Mouse (Mus musculus): ENCODE data around the gene Nfe2l3.
"Not testable (repeated sequence)": the region's sequence is repeated elsewhere in the genome, so short reads cannot be mapped to it uniquely, and the experiment has no call there.

Gene Nfe2l3

DNA sequence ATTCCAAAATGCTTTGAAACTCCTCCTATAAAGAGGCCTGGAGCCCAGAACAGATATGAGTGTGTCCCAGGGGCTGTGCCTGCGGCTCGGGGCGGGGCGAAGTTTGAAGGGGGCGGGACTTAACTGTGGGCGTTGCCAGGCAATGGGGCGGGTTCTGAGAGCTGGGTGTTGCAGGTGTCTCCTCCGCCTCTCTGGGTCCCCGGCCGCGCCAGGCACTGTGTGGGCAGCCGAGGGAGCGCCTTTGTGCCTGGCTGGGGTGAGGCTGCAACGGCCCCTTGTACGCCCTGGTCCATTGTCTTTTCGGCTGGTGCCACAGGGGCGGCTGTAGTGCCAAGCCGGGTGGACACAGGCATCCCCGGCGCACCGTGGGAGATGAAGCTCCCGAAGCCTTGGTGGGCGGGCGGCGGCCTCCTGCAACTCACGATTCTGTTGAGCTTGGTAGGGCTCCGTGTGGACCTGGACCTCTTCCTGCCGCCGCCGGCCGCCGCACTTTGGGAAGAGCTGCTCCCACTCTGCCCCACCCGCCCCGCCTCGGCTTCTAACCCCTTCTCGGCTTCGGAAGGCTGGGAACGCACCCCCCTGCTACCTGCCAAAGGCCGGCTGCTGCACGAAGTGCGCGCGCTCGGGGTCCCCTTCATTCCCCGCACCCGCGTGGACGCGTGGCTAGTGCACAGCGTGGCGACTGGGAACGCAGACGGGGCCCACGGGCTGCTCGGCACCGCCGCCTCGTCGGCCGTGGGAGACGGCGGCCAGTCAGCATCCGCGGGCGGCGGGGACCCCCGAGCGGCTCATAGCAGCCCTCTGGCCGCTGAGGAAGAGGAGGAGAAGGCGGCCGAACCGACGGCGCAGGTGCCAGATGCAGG, at the start of gene Nfe2l3:
TSS of gene Nfe2l3 (plus strand) at position 136 of the 863 bp plus-strand sequence.
- no peak for DNase-seq (ENCODE audit: low read depth, low spot score)

DNA sequence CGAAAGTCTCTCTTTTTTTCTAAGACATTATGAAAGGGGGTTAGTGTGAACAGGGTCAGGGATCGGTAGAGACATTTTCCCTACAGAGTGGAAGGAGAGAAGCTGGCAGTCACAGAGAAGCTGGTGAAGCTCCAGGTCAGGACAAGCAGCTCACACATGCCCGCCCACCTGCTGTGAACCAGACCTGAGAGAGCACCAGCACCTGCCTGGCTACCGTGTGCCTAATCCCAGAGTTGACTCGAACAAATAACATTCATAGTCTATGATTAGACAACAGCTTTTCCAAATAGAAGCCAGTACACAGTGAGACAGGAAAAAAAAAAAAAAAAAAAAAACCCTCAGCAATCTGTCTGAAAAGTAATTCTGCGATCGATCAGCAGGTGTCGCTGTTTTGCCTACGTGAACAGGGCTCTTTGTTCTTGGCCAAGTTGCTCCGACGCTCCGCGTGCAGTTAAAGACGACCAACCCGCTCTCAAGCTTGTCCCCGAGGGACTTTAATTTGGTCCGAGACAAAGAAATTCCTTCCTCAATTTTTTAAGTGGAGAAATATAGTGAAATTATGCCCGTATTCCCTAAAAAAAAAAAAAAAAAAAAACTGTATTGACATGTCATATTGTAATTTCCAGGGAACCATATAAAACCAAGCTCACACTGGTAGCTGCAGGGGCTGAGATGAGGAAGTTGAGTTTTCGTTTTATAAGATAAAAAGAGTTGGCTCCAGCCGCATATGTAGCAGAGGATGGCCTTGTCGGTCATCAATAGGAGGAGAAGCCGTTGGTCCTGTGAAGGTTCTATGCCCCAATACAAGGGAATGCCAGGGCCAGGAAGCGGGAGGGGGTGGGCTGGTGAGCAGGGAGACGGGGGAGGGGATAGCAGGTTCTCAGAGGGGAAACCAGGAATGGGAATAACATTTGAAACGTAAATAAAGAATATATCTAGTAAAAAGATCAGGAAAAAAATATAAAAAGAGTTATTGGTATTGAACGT, 48.4 kb upstream of the Nfe2l3 start:
- DNase-seq (ENCODE audit: low read depth, low spot score), result peak; percentile 81

DNA sequence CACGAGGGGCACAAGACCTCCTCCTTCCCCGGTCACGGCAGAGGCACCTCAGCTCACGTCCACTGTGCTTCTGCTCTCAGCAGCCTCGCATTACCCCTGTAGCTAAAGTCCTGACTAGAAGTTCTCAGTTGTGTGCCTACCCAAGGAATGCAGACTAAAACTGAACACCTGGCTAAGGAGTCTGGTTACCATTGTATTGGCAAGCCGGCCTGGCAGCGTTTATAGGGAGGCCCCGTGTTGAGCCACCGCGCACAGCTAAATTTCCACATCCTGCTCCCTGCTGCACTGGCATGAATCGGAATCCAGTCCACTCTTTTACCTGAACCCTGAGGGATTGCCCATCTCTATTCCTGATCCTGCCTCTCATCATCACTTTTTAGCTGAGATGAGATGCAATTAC, 42.0 kb upstream of the Nfe2l3 start:
- DNase-seq (ENCODE audit: low read depth, low spot score), result no peak

DNA sequence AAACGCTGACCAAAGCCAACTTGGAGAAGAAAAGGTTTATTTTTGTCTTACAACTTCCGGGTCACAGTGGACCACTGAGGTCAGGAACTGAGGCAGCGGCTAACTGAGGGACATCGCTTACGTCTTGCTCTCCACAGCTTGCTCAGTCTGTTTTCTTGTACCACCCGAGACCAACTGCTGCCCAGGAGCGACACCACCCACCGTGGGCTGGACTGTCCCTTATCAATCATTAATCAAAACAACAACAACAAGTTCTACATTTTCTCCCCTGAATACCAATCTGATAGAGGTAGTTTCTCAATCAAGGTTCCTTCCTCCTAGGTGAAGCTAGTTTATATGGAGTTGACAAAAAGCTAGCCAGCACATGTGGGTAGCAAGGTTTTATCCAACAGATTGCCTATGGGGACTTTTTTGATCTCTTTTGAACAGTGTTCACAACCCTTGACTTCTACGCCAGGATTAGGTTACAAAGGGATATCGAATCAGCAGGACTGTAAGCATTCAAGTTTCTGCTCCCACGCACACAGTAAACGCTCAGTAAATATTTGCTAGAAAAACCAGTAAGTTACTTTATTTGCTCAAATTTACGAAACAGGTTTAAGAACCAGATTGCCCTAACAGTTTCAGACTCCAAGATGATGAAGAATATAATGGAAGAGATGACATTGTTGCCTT, 40.5 kb upstream of the Nfe2l3 start:
- no peak for DNase-seq (ENCODE audit: low read depth, low spot score)

DNA sequence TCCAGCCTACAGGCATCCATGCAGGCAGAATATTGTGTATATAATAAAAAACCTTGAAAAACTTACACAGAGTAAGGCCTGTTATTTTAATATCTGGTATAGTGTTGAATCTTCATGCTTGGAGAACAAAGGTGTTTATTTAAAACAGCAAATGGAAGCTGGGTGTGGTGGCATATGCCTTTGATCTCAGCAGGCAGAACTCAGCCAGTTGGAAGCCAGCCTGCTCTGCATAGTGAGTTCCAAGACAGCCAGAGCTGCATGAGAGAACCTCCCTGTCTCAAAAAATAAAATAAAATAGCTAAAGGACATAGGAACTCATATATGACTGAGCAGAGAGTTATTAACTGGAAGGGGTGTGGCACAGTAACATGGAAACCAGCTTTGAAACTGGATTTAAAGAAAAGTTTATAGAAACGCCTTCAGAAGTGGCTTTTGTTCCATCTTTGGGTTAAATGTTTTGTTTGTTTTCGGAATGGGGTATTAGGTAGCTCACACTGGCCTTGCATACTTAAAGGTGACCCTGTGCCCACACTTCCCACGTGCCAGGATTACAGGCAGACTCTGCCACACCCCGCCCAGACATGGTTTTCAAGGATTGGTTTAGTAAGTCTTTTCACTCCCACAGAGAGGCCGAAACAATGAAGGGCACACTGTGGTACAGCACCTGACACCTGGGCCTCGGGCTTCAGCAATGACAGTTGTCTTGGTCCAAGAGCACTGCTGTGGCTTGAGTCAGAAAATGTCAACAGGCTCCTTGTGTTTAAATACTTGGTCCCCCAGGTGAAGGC, 38.9 kb upstream of the Nfe2l3 start:
- no peak for DNase-seq (ENCODE audit: low read depth, low spot score)

DNA sequence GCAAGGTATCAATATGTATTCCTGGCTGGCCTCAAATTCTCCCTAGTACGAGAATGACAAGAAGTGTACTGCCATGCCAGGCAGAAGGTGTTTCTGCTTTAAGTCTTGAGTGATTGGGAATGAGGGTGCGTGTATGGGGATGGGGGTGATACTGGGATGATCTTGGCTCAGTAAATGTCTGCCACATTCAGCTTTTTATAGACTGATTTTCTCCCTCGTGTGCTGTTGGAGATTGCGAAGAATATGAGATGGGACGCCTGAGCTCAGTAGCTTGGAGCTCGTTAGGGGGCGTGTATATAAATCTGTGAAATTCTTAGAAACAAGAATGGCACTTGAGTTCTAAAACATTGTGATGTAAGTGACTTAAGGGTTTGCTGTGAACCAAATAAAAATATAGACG, 38.1 kb upstream of the Nfe2l3 start:
- DNase-seq (ENCODE audit: low read depth, low spot score), result not testable (repeated sequence)

DNA sequence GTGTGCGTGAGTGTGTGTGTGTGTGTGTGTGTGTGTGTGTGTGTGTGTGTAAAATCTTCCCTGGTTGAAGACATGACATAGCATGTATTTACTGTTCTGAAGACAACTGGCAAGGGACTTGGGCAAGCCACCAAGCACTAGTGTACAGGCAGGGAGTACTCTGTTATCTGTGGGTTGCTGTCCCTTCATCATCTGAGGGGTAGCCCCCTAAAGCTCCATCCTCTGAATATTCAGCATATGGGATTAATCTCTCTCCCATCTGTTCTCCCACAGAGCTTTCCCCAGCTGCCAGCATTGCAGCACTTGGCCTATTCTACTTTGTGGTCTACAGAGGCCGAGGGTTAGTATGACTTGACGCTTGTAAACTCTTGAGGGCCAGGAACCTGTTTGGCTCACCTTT, 37.5 kb upstream of the Nfe2l3 start:
- not testable (repeated sequence) for DNase-seq (ENCODE audit: low read depth, low spot score)

DNA sequence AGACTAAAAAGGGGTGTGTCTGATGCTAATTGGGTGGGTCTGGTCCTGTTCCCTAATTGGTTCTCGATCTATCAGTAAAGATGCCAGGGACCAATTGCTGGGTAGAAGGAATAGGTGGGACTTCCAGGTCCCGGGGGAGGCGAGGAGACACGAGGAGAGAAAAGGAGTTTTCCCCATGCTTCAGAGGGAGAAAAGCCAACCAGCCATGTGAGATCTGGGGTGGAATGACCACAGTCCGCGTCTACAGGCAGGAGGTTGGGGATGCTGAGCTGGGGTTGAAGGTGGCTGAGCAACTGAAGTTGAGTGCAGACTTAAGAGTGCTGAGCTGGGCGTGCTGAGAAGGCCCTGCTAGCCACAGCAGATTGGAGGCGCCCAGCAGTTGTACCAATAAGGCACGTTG, 37.0 kb upstream of the Nfe2l3 start:
- no peak for DNase-seq (ENCODE audit: low read depth, low spot score)

DNA sequence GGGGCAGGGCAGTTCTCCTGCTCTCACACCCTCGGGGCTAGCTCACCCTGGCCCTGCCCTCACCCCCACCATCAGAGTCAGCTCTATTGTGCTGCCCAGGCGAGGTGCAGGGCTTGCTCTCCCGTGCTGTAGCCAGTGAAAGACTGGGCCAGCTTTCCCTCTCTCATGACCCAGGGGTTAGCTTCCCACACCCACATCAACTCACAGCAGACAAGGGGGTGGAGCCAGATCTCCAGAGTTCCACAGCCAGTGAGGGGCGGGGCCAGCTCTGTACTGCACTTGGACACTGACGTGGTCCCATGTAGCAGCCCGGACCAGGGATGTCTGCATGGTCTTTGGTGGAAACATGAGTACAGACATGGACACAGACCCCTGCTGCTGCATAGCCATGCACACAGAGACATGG, 33.4 kb upstream of the Nfe2l3 start:
- no peak for DNase-seq (ENCODE audit: low read depth, low spot score)

DNA sequence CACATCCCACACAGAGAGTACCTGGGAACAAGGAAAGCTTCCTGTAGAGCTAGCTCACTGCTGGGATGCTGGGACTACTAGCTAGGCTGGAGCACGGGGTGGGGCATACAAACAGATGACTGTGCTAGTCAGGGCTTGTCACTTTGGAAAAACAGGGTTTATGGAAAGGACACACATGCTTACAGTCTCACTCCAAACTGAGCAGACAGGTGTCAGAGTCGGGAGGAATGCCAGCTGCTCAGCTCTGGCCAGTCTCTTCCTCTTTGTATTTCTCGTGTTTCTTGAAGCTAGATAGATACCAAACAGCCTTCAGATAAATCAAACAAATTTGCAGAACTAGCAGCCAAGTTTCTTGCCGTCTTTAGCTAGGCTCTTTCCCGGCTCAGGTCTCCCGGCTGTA, 31.2 kb upstream of the Nfe2l3 start:
- no peak for DNase-seq (ENCODE audit: low read depth, low spot score)

DNA sequence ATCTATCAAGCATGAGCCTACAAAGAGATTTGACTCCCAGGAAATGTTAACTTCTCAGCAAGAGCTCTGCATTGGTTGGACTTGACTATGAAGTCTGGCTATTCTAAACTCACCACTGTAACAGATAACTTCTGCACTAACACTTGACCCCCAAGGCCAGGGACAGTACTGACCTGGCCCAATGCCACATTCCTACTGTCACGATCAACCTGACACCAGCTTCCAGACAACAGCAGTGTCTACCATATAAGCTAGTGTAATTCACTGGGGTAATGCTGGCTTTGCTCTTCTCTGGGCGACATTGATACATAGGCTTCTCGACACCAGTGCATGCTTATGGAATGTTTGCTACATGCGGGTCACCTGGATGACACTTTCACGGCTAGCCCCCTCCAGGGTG, 28.9 kb upstream of the Nfe2l3 start:
- DNase-seq (ENCODE audit: low read depth, low spot score), result no peak

DNA sequence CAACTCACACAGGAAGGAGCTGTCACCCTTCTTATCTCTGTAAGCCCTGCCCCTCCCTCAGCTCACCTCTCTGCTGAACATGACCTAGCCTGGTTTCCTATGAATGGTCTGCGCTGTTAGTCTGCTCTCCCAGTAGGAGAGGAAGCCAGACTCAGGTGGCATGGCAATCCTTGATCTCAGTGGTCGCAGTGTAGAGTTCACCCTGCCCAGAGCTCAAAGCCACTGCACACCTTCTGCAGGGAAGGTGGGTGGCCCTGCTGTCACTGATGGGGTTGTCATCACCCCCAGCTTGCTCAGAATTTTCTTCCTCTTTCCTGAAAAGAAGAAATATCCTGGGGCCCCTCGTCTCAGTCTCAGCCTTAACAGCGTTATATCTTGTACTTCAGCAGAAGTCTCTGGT, 28.0 kb upstream of the Nfe2l3 start:
- no peak for DNase-seq (ENCODE audit: low read depth, low spot score)

DNA sequence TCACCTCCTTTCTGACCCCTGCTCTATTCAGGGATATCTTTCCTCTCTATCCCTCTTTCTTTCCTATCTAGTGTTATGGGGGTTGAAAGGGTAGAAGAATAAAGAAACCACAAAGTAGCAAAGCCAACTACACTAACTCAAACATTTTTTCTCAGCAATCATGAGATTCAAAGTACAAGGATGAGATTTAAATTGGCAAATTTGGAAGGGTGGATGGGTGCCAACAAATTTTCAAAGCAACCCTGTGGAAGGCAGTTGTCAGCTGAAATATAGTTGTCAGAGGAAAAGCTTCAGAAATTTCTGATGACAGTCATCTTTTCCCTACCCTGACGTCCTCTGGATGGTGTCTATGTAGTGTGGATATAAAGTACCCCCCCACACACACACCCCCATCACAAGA, 16.0 kb upstream of the Nfe2l3 start:
- no peak for DNase-seq (ENCODE audit: low read depth, low spot score)

DNA sequence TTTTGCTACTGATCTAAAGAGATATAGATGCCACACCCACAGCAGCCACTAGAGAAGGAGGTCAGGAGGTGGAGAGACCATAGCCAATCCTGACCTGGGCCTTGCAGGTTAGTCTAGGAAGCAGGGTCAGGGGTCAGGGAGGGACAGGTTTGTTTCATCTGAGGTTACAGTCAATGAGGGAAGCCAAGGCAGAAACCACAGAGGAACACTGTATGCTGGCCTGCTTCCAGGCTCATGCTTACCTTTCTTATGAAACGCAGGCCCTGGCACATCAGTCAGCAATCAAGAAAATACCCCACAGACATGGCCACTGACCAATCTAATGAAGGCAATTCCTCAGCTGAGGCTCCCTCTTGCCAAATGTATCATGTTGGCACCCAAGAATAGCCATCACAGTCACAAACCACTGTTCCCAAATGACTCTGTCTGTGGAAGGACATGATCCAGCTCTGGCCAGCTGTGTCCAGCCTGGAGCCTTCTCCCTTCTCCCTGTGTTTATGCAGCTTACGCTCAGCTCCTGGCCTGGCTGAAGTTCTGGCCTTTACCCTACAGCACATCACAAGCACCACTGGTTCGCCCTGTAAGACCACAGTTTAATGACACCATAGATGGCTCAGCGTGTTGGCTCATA, 15.0 kb upstream of the Nfe2l3 start:
- no peak for DNase-seq (ENCODE audit: low read depth, low spot score)

DNA sequence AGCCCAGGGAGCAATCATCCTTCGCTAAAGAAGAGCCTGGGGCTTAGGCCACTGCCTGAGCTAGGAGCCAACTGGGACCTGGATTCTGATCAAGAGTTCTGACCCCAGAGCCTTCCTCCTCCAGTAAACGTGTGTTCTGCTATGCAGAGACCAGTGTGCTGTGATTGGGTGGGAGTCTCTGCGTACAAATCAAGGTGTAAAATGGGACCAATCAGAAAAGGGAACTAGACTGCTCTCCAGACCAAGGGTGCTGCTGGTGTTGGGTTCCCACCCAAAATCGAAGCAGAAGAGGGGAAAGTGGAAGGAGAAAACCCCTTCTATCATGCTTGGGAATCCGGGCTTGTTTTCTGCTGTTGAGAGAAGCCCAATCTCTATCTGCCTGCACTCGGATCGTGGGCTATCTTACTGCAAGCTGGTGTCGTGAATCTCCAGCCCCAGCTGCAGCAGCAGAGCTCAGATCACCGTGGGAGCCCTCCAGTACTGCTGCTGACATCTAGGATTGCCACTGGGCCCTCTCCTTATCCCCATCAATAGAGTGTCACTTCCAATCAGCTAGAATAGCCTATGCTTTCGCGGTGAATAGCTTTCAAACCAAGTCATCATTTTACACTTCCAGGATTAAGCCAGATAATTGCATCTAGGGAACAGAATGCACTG, 8.9 kb upstream of the Nfe2l3 start:
- no peak for DNase-seq (ENCODE audit: low read depth, low spot score)

DNA sequence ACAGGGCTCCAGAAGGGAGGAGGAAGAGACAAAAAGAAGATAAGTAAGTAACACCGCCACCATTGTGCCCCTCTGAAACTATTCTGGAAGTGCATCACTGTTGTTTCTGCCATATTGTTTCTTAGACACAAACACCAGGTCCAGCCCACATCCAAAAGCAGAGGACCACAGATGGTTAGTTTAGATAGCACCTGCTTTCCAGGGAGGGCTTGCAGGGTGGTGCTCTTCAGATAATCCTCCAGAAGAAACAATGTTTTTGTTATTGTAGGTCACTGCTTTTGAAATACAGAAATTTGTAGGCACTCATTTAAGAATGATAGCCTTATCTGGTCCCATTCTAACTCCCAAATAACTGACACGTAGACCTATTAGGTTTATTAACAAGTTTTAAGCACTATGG, 7.9 kb upstream of the Nfe2l3 start:
- no peak for DNase-seq (ENCODE audit: low read depth, low spot score)

DNA sequence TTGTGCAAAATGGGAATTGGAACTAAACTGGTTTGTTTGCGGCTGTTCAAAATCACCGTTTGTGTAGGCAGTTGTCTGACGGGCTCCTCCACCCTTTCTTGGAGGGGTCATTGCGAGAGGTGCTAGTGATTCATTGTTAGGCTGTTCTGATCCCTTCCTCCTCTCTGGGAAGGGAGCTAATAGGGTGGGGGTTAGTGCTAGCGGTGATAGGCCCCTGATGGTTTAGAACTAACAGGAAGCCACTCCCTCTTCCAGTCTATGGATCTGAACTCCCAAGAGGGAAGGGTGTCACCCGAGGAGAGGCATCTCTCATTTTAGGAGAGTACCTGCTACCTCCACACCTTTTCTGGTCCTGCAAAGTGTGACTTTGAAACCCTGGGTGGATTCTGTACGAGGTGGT, 1.8 kb downstream of the Nfe2l3 start:
- DNase-seq (ENCODE audit: low read depth, low spot score), result no peak

DNA sequence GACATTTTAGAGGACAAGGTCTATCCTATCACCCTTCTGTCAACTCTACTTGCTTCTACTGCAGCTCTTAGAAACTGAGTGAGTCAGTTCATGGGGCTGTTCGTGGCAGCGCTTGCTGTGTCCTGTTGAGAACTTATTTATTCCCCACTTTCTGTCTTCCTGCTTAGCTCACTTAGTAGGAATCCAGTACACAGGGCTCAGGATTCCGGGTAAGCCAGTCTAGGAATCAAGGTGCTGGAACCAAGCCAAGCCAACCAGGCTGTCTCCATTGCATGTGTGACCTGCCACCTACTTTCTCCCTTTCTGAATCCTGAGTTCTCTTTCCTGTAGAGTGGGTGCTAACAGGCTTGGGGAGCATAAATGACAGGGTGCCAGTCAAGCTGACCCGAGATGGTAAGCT, 5.2 kb downstream of the Nfe2l3 start:
- no peak for DNase-seq (ENCODE audit: low read depth, low spot score)

DNA sequence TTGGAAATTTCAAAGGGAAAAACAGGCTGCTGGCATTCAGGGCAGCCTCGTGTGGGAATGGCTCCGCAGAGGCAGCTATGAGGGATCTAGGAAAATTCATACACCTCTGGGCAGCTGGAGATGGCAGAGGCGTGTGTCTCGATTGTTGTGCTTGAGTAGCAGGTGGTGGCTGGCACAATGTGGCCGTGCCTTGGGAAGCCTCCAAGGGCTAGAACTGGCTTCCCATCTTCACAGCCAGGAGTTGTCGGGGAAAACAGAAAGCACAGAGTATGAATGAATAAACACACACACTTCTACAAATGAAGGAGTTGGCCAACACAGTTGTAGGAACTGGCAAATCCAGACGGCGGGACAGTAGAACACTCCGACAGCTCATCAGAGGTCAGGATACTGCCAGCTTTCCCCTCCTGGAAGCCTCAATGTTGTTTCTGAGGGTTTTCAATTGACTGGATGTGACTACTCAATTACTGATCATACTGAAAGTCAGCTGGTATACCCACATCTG, 6.4 kb downstream of the Nfe2l3 start:
- DNase-seq (ENCODE audit: low read depth, low spot score), result no peak
